ENCODE assay signal across 8 mouse cellular contexts in the genomic region with DNA sequence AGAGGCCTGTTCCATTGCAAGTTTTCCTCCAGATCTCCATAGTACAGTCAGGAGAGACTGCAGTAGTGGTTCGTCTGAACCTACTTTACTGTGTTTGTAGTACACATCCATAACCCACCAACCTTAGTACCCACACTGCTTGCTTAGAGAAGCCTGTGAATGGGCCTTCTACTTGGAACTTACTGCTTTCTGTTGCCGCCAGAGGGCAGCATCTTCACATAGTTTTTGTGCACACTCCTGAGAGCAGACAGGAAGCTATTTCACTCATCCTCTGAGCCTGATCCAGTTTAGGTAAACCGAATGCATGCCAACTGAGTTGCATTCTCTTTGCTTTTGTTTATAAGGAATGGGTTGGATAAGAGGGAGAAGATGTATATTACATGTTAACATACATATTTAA.
A peak's percentile ranks its signal among the peaks of the same experiment; 100 is the strongest.
DNase-seq lines count a peak whose midpoint lies in the region; ATAC-seq and TF ChIP-seq lines count a peak whose summit lies in the region.

No protein-coding gene starts in this region.

- WGBS in limb, embryonic 13.5 days = 12% methylated on average over 3 of the region's 3 CpGs
- 20% methylated on average over 3 of the region's 3 CpGs for WGBS in neural tube, embryonic 12.5 days

- H3K9ac ChIP-seq in limb, embryonic 13.5 days = no peak overlapping the region
- no peak overlapping the region for H3K9ac ChIP-seq in neural tube, embryonic 12.5 days

- H3K4me3 ChIP-seq in gastrocnemius, adult 2 months = no peak overlapping the region
- no peak overlapping the region for H3K4me3 ChIP-seq in limb, embryonic 13.5 days
- H3K4me3 ChIP-seq in neural tube, embryonic 12.5 days = no peak overlapping the region

- DNase-seq in testis, postnatal 10 days (ENCODE audit: low spot score) = peak; percentile 85
- DNase-seq in testis, postnatal 14 days (ENCODE audit: low spot score) = no peak
- peak; percentile 93 to 94 for DNase-seq in cerebellum, postnatal 14 days
- peak; percentile 81 for DNase-seq in gastrocnemius, adult 2 months
- peak; percentile 81 for DNase-seq in kidney, adult 9 months
- DNase-seq in thymus, adult 18-20 months = peak; percentile 47 to 48

- no peak overlapping the region for H3K4me2 ChIP-seq in limb, embryonic 13.5 days (replicated peaks)
- H3K4me2 ChIP-seq in neural tube, embryonic 12.5 days (replicated peaks) = no peak overlapping the region

- H3K9me3 ChIP-seq in limb, embryonic 13.5 days = no peaks in the 10 kb centered on the region
- no peaks in the 10 kb centered on the region for H3K9me3 ChIP-seq in neural tube, embryonic 12.5 days

- intact Hi-C loops in gastrocnemius, adult 2 months (cut with DNase I) = loop anchor here (1.0 to 10.0 kb wide), 4 partner anchors 160 to 846 kb away; no protein-coding TSS in a partner anchor

- H3K27ac ChIP-seq in gastrocnemius, adult 2 months = no peak overlapping the region
- H3K27ac ChIP-seq in limb, embryonic 13.5 days = no peak overlapping the region
- no peak overlapping the region for H3K27ac ChIP-seq in neural tube, embryonic 12.5 days

- peak; percentile 72; the same call in 1 of the 2 replicates for ATAC-seq in limb, embryonic 13.5 days (ENCODE audit: low FRiP score, low read depth)
- ATAC-seq in neural tube, embryonic 12.5 days (ENCODE audit: low FRiP score, low read depth) = peak; percentile 68

- H3K27me3 ChIP-seq in limb, embryonic 13.5 days = no peaks in the 10 kb centered on the region
- no peaks in the 10 kb centered on the region for H3K27me3 ChIP-seq in neural tube, embryonic 12.5 days (replicated peaks)

- TF ChIP-seq CTCF in gastrocnemius, adult 2 months (IDR thresholded peaks at IDR 0.05) = peak; percentile 90

- no peaks in the 10 kb centered on the region for H3K36me3 ChIP-seq in limb, embryonic 13.5 days
- H3K36me3 ChIP-seq in neural tube, embryonic 12.5 days = no peaks in the 10 kb centered on the region

- H3K4me1 ChIP-seq in limb, embryonic 13.5 days = no peaks in the 10 kb centered on the region
- H3K4me1 ChIP-seq in neural tube, embryonic 12.5 days = no peaks in the 10 kb centered on the region
